Mouse (Mus musculus): ENCODE measurements at regions not wholly inside any gene's neighbourhood (a gene's known extent, or its start where the extent isn't known, plus 50 kb on each side); places are given as distances from the start of the nearest gene placed in this dataset.

- Histone ChIP-seq H3K4me3 (ENCODE audit: control insufficient read depth, low read depth, low read length) (no peak overlapping the region), H3K4me1 (ENCODE audit: control insufficient read depth, insufficient read depth, low read length) (no peaks in the 10 kb centered on the region)
- TF ChIP-seq POLR2A (IDR thresholded peaks at IDR 0.05; ENCODE audit: control insufficient read depth, low read depth, low read length) (no peak), CTCF (IDR thresholded peaks at IDR 0.05; ENCODE audit: control insufficient read depth, insufficient read depth, insufficient replicate concordance, low read depth, low read length) (no peak)
Measured at GRCm38 (mm10) chr6:106978721-106979120, 178.8 kb upstream of the Crbn start.

GRCm38 (mm10) chr6:106979755-106980154, 179.9 kb upstream of the Crbn start:
- H3K4me3 ChIP-seq (ENCODE audit: control insufficient read depth, low read depth, low read length), result no peak overlapping the region
- H3K4me1 ChIP-seq (ENCODE audit: control insufficient read depth, insufficient read depth, low read length), result no peaks in the 10 kb centered on the region
- H3K36me3 ChIP-seq (ENCODE audit: control insufficient read depth, insufficient read depth, low read length), result no peaks in the 10 kb centered on the region
- H3K27me3 ChIP-seq (ENCODE audit: control insufficient read depth, insufficient read depth, low read length), result no peaks in the 10 kb centered on the region
- H3K27ac ChIP-seq (ENCODE audit: control insufficient read depth, insufficient read depth, low read depth, low read length), result no peak overlapping the region
- no peak for TF ChIP-seq POLR2A (IDR thresholded peaks at IDR 0.05; ENCODE audit: control insufficient read depth, low read depth, low read length)
- no peak for TF ChIP-seq CTCF (IDR thresholded peaks at IDR 0.05; ENCODE audit: control insufficient read depth, insufficient read depth, insufficient replicate concordance, low read depth, low read length)

More at GRCm38 (mm10) chr6:106978721-106979120, 178.8 kb upstream of the Crbn start:
- H3K27me3 ChIP-seq (ENCODE audit: control insufficient read depth, insufficient read depth, low read length), result no peaks in the 10 kb centered on the region
- H3K27ac ChIP-seq (ENCODE audit: control insufficient read depth, insufficient read depth, low read depth, low read length), result no peak overlapping the region
- H3K36me3 ChIP-seq (ENCODE audit: control insufficient read depth, insufficient read depth, low read length), result no peaks in the 10 kb centered on the region

- Histone ChIP-seq H3K4me3 (ENCODE audit: control insufficient read depth, low read depth, low read length) (no peak overlapping the region), H3K36me3 (ENCODE audit: control insufficient read depth, insufficient read depth, low read length) (no peaks in the 10 kb centered on the region), H3K4me1 (ENCODE audit: control insufficient read depth, insufficient read depth, low read length) (no peaks in the 10 kb centered on the region), H3K27me3 (ENCODE audit: control insufficient read depth, insufficient read depth, low read length) (no peaks in the 10 kb centered on the region), H3K27ac (ENCODE audit: control insufficient read depth, insufficient read depth, low read depth, low read length) (no peak overlapping the region)
- TF ChIP-seq CTCF (IDR thresholded peaks at IDR 0.05; ENCODE audit: control insufficient read depth, insufficient read depth, insufficient replicate concordance, low read depth, low read length) (no peak), POLR2A (IDR thresholded peaks at IDR 0.05; ENCODE audit: control insufficient read depth, low read depth, low read length) (no peak)
Measured at GRCm38 (mm10) chr6:106980188-106980587, 180.3 kb upstream of the Crbn start.

DNA sequence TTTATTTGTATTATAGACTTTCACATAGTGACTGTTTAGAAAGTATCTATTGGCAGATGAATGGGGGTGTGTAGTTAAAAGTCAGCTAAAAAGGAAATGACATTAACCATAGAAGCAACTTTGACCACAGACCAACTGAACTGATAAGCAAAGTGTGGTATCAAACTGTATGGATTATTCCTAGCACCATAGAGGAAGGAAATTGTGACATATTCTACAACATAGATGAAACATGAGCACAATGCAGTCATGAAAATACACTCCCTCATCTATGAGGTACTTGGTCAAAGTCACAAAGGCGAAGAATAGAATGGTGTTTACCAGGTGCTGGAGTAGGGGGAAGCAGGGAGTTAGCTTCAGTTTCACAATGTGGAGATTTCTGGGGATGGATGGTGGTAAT, 181.4 kb upstream of the Crbn start:
- no peak overlapping the region for H3K27ac ChIP-seq (ENCODE audit: control insufficient read depth, insufficient read depth, low read depth, low read length)
- H3K4me1 ChIP-seq (ENCODE audit: control insufficient read depth, insufficient read depth, low read length), result no peaks in the 10 kb centered on the region
- no peaks in the 10 kb centered on the region for H3K36me3 ChIP-seq (ENCODE audit: control insufficient read depth, insufficient read depth, low read length)
- no peak overlapping the region for H3K4me3 ChIP-seq (ENCODE audit: control insufficient read depth, low read depth, low read length)
- no peak for TF ChIP-seq POLR2A (IDR thresholded peaks at IDR 0.05; ENCODE audit: control insufficient read depth, low read depth, low read length)
- no peak for TF ChIP-seq CTCF (IDR thresholded peaks at IDR 0.05; ENCODE audit: control insufficient read depth, insufficient read depth, insufficient replicate concordance, low read depth, low read length)
- H3K27me3 ChIP-seq (ENCODE audit: control insufficient read depth, insufficient read depth, low read length), result no peaks in the 10 kb centered on the region

DNA sequence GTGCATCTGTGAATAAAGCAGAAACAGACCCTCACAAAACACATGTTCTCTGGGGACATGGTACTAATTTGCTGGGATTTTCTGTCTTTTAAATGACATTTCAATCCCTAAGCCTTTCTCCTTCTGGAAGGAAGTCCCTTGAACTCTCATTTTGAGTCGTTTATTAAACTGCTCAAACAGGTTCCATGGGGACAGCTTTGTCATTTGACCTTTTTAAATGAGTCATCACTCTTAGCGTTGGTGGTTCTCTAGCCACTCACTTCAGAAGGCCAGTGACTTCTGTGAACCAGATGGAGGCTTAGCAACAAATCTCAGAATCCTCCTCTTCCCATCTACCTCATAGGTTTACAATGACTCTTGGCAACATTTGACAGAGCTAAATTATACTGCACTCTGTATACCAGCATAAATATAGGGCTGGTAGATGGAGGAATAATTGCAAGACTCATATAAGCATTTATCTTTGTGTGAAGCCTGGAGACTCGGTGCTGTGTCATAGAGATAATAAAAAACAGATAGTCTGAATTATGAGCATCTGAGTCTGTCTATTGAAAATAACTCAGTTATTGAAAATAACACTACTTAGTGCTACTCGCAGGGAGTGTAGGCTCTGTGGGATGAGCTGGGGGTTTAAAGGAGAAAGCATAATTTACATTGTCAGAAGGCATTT, 185.4 kb upstream of the Crbn start:
- no peak overlapping the region for H3K4me3 ChIP-seq (ENCODE audit: control insufficient read depth, low read depth, low read length)
- no peaks in the 10 kb centered on the region for H3K36me3 ChIP-seq (ENCODE audit: control insufficient read depth, insufficient read depth, low read length)
- TF ChIP-seq POLR2A (IDR thresholded peaks at IDR 0.05; ENCODE audit: control insufficient read depth, low read depth, low read length) (no peak), CTCF (IDR thresholded peaks at IDR 0.05; ENCODE audit: control insufficient read depth, insufficient read depth, insufficient replicate concordance, low read depth, low read length) (no peak)
- H3K4me1 ChIP-seq (ENCODE audit: control insufficient read depth, insufficient read depth, low read length), result no peaks in the 10 kb centered on the region
- no peaks in the 10 kb centered on the region for H3K27me3 ChIP-seq (ENCODE audit: control insufficient read depth, insufficient read depth, low read length)
- H3K27ac ChIP-seq (ENCODE audit: control insufficient read depth, insufficient read depth, low read depth, low read length), result no peak overlapping the region

- H3K27me3 ChIP-seq (ENCODE audit: control insufficient read depth, insufficient read depth, low read length), result no peaks in the 10 kb centered on the region
- no peak overlapping the region for H3K4me3 ChIP-seq (ENCODE audit: control insufficient read depth, low read depth, low read length)
- H3K36me3 ChIP-seq (ENCODE audit: control insufficient read depth, insufficient read depth, low read length), result no peaks in the 10 kb centered on the region
- TF ChIP-seq POLR2A (IDR thresholded peaks at IDR 0.05; ENCODE audit: control insufficient read depth, low read depth, low read length) (no peak), CTCF (IDR thresholded peaks at IDR 0.05; ENCODE audit: control insufficient read depth, insufficient read depth, insufficient replicate concordance, low read depth, low read length) (no peak)
- H3K27ac ChIP-seq (ENCODE audit: control insufficient read depth, insufficient read depth, low read depth, low read length), result no peak overlapping the region
- no peaks in the 10 kb centered on the region for H3K4me1 ChIP-seq (ENCODE audit: control insufficient read depth, insufficient read depth, low read length)
Measured at GRCm38 (mm10) chr6:106991586-106991985, 191.7 kb upstream of the Crbn start.

DNA sequence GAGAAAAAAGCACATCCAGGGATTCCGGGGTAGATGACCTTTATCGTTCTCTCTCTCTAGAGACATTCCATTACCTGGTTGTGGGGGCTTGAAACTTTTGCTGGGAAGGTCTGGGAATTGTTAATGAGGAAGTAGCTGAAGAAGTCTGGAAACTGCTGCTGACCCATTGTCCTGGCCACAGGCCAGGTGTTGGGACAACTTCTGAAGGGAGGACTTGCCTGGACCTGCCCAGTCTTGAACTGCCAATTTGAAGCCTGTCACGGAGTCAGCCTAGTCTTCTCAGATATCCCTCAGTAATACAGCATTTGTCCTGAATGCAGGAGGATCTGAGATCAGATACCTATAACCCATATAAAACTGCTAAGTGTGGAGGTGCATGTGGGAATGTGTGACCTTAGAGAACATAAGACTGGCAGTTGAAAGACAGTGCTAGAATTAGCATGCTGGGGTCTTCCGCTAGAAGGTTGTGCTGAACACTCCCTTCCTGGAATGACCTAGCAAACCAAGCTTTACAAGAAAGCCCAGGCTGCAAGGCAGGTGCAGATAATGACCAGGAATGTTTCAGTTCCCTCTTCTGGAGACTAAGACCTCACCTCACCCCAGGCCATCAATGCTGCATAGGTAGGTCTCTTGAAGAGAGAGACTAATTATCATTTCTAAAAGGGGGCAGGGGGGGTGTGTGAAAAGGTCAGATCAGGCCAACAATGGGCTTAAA, 204.7 kb upstream of the Crbn start:
- no peaks in the 10 kb centered on the region for H3K4me1 ChIP-seq (ENCODE audit: control insufficient read depth, insufficient read depth, low read length)
- H3K27me3 ChIP-seq (ENCODE audit: control insufficient read depth, insufficient read depth, low read length), result no peaks in the 10 kb centered on the region
- H3K4me3 ChIP-seq (ENCODE audit: control insufficient read depth, low read depth, low read length), result no peak overlapping the region
- H3K36me3 ChIP-seq (ENCODE audit: control insufficient read depth, insufficient read depth, low read length), result no peaks in the 10 kb centered on the region
- H3K27ac ChIP-seq (ENCODE audit: control insufficient read depth, insufficient read depth, low read depth, low read length), result no peak overlapping the region
- TF ChIP-seq POLR2A (IDR thresholded peaks at IDR 0.05; ENCODE audit: control insufficient read depth, low read depth, low read length) (no peak), CTCF (IDR thresholded peaks at IDR 0.05; ENCODE audit: control insufficient read depth, insufficient read depth, insufficient replicate concordance, low read depth, low read length) (no peak)
